Mouse (Mus musculus) lung, adult 2 months (tissue): ENCODE measurements around the gene Prim2. TPM values are rescaled to one million over a fixed set of nuclear protein-coding genes. Genes with fewer than 3 reads are reported as not detected.

Source experiments
- DNase-seq: peaks from one replicate; pipeline ENCODE4 v3.0.0; 2022
- H3K4me1 ChIP-seq: fragments of 200-500 bp; 2 replicates; pipeline ENCODE4 v1.6.1; 2011; ENCODE audit warnings: low read length; ENCODE audit not compliant: control insufficient read depth, insufficient read depth
- H3K4me3 ChIP-seq: fragments of 200-500 bp; replicated peaks from 2 replicates; pipeline ENCODE3; 2011; ENCODE audit warnings: low read depth, mild to moderate bottlenecking, control low read depth, low read length; ENCODE audit errors: extremely low read depth
- CTCF ChIP-seq: fragments of 200-500 bp; IDR thresholded peaks from 2 replicates; pipeline ENCODE4 v1.5.1; 2011; ENCODE audit warnings: mild to moderate bottlenecking, low read length, control low read depth; ENCODE audit not compliant: insufficient read depth
- POLR2A ChIP-seq: fragments of 200-500 bp; IDR thresholded peaks from 2 replicates; pipeline ENCODE4 v1.6.1; 2011; ENCODE audit warnings: low read depth, mild to moderate bottlenecking, control low read depth, low read length, borderline replicate concordance; ENCODE audit errors: extremely low read depth
- WGBS: fragments of 180-500 bp; shearing (Covaris S2); methylation state at CpG from one replicate; pipeline ENCODE4 v1.1.7; 2018; 5-methylcytosine and 5-hydroxymethylcytosine counted together
- polyA plus RNA-seq: library from polyadenylated mRNA; depleted of rRNA; stranded (reverse); fragments of >200 nt; gene quantifications from 2 replicates; pipeline ENCODE4 v1.2.3, GENCODE M21; 2012

Prim2 gene
- polyA plus RNA-seq, 1 experiment, result 4.0 TPM

DNA sequence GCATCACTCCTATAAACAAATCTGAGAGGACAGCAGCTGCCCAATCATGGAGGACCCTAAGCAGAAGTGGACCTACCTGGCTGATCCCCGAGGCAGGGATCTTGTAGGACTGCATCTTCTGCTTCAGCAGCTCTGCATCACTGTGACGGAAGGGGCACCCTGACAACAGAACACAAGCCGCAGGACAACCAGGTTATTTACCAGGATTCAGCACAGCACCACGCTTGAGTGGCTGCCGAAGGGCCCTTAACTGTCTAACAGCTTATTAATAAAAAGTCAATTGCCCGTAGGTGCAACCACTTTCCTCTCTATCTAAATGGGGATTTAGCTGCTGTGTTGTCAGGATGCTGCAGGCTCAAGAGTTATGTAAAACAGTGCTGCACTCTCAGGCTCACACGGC, 189.2 kb downstream of the Prim2 start:
- H3K4me1 ChIP-seq, result 0 out of 2 replicates have a peak, but pooled peaks cover 2% of the 10 kb centered on the region
- no peak for TF ChIP-seq CTCF
- TF ChIP-seq POLR2A, result no peak
- no peak overlapping the region for H3K4me3 ChIP-seq
- 93% methylated on average over 7 of the region's 7 CpGs for WGBS
- no peak for DNase-seq

DNA sequence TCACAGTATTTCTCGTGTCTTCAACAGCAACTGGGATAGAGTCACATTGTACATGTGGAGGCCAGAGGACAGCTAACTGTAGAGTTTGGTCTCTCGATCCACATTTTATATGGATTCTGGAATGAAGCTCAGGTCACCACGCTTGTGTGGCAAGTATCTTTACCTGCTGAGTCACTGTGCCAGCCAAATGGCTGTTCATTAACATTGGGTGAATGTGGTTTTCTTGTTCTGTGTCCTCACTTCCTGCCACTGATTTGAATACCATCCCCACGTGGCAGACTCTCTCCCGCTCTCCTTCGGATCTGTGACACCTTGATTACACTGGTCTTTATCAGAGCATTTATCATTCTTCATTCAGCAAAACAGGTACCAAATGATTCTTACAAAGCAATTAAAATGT, 198.5 kb downstream of the Prim2 start:
- Histone ChIP-seq H3K4me1 (no peaks in the 10 kb centered on the region), H3K4me3 (no peak overlapping the region)
- 86% methylated on average over 6 of the region's 6 CpGs for WGBS
- no peak for DNase-seq
- no peak for TF ChIP-seq CTCF

DNA sequence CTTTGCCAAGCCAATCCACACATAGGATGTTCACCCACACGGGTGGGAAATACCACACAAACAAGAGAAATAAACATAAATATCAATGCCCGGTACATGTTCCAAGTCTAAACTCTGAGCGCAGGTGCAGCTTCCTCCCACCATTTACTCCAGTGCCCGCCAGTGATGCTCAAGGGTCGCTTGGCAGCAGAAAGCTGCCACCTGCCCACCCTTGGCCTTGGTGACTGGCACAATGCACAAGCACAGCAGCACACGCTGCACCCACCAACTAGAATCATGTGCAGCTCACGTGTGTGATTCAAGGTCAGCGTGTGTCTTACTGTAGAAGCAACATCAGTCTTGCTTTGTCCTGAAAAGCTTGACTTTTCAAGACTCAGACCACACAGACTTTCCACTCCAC, 199.4 kb downstream of the Prim2 start:
- WGBS, result 90% methylated on average over 8 of the region's 8 CpGs
- H3K4me1 ChIP-seq, result no peaks in the 10 kb centered on the region

DNA sequence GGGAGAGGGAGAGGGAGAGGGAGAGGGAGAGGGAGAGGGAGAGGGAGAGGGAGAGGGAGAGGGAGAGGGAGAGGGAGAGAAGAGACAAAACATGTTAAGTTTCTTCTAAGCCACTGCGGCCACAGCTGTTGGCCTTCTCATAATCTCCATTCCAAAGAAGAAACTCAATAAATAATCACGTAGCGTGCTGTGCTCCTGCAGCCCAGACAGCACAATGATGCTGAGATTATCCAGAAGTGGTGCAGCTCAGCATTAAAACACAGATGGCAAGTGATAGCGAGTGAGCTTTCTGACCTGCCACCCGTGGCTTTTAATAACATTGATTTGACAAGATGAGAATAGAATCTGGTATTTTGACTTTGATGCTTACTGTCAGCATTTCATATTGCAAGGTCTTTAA, 205.4 kb downstream of the Prim2 start:
- 82% methylated on average over 5 of the region's 5 CpGs for WGBS
- Histone ChIP-seq H3K4me1 (no peaks in the 10 kb centered on the region), H3K4me3 (no peak overlapping the region)
- TF ChIP-seq CTCF (no peak), POLR2A (no peak)
- no peak for DNase-seq

More for the DNA sequence above, 199.4 kb downstream of the Prim2 start:
- no peak for DNase-seq
- no peak for TF ChIP-seq CTCF
- TF ChIP-seq POLR2A, result no peak
- H3K4me3 ChIP-seq, result no peak overlapping the region

DNA sequence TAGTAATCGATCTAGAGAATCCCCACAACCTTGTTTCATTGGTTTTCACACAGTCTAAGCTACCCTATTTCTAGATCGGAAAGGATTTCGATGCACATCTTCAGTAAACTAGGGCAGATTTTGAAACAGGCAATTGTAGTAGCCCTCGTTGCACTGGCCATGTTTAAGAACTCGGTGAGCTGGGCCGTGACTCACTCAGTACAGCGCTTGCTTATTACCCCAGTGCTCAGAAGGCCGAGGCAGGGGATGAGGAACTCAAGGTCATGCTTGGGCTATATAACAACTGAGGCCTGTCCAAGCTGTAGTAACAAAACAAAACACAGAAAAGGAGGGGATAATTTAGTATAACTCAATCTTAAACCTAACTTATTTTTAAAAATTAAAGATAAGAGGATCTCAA, 208.9 kb downstream of the Prim2 start:
- DNase-seq, result no peak
- 85% methylated on average over 8 of the region's 8 CpGs for WGBS
- TF ChIP-seq POLR2A (no peak), CTCF (no peak)
- no peaks in the 10 kb centered on the region for H3K4me1 ChIP-seq
- H3K4me3 ChIP-seq, result no peak overlapping the region

DNA sequence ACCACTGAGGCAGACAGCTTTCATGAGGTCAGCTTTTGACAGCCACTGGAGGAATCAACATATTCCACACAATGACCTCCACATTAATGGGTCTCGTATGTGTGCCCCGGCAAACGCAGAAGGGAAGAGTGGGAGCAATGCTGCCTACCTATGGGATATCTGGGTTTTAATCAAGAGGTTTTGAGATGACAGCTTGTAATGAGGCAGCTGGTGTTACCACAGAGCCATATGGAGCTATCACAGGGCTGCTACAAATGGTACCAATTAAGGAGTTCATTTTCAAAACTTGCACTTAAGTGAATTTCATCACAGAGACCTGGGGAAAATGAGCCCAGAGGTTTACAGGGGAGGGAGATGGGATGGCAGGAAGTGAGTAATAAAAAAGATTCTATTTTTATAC, 209.3 kb downstream of the Prim2 start:
- DNase-seq, result no peak
- WGBS, result 96% methylated on average over 3 of the region's 3 CpGs
- no peak for TF ChIP-seq CTCF
- TF ChIP-seq POLR2A, result no peak

DNA sequence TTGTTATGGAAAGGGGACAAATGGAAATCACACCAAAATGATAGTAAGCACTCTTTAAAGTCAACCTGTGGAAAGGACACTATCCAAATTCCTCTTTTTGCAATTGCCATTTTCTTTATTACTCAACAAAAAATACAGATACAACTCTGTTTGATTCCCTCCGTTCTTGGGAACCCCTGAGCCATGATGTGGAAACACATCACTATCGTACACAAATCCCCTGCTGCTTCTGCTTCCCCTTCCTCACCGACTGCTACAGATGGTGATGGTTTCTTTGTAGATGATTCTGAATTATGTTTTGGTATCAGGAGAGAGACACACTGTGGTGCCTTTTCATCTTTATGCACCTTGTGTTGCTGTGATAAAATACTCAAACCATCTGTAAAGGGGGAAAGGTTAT, 210.6 kb downstream of the Prim2 start:
- TF ChIP-seq POLR2A, result no peak
- TF ChIP-seq CTCF, result no peak
- 87% methylated on average over 3 of the region's 3 CpGs for WGBS
- Histone ChIP-seq H3K4me1 (no peaks in the 10 kb centered on the region), H3K4me3 (no peak overlapping the region)
- DNase-seq, result no peak

More for the DNA sequence above, 209.3 kb downstream of the Prim2 start:
- Histone ChIP-seq H3K4me3 (no peak overlapping the region), H3K4me1 (no peaks in the 10 kb centered on the region)

DNA sequence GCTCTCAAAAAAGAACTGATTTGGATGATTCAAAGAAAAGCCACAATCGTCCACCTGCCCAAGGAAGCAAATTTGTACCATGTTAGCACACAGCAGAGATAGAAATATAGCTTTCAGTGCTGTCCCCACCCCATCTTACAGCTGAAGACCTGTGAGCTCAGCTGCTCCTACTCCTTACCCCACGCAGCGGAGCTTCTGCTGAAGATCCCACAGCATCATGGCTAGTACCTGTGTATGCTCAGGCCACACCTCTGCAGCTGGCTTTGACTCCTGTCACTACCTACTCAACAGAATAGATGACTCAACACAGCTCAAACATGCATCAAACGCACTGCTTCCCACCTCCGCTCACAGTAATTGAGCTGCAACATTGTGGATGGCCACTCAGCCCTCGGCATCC, 215.3 kb downstream of the Prim2 start:
- DNase-seq, result no peak
- no peak overlapping the region for H3K4me3 ChIP-seq
- 93% methylated on average over 6 of the region's 6 CpGs for WGBS

DNA sequence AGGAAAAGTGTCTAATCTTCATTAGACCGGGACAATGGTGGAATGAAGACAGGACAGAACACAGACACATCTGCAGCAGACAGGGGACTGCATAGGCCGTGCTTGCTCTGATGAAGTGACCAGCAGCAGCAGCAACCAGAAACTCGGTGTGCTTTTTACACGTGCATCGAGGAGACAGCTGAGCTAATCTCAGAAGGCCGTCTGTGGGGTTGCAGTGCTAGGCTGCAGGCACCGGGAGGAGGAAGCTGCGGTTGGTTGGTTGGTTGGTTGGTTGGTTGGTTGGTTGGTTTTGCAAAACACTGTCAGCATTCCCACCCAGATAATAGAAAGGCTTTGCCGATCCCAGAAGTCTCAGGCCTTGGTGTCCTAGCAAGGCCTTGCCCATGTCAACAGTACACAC, 216.3 kb downstream of the Prim2 start:
- no peaks in the 10 kb centered on the region for H3K4me1 ChIP-seq
- DNase-seq, result no peak
- TF ChIP-seq POLR2A (no peak), CTCF (no peak)
- H3K4me3 ChIP-seq, result no peak overlapping the region
- WGBS, result 81% methylated on average over 9 of the region's 9 CpGs

More for the DNA sequence above, 215.3 kb downstream of the Prim2 start:
- no peak for TF ChIP-seq POLR2A
- no peak for TF ChIP-seq CTCF
- no peaks in the 10 kb centered on the region for H3K4me1 ChIP-seq

DNA sequence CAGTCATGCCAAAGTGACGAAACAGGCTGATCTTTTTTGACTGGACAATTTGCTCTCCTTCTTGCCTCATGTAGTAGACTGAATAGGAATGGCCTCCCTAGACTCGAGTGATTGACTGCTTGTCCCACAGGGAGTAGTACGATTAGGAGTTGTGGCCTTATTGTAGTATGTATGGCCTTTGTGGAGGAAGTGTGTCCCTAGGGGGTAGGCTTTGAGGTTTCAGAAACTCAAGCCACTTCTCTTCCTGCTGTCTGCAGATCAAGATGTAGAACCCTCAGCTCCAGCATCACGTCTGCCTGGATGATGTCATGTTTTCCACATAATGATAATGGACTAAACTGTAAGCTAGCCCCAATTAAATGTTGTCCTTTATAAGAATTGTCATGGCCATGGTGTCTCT, 222.4 kb downstream of the Prim2 start:
- no peak for DNase-seq
- Histone ChIP-seq H3K4me3 (no peak overlapping the region), H3K4me1 (no peaks in the 10 kb centered on the region)
- 62% methylated on average over 4 of the region's 4 CpGs for WGBS
- TF ChIP-seq POLR2A, result no peak
- no peak for TF ChIP-seq CTCF
